ENCODE assay signal across 29 mouse cellular contexts in genomic region chr17:13378341-13378740, GRCm38 (mm10). TPM values are rescaled to one million over a fixed set of nuclear protein-coding genes. Genes with fewer than 3 reads are reported as not detected.
"Had no signal": no experiment of that assay in that cellular context is flagged by ENCODE, and none has a peak within 500 bp of the region (broad histone marks: within the 10 kb centered on the region; RNA-seq: fewer than 3 reads in every experiment).

No protein-coding gene starts in this region.

RNA-seq across cellular contexts. Expression of gene Tcp10c, which starts 24.0 kb away (rescaled TPM):
- polyA plus RNA-seq: limb, embryonic 10.5 days; limb, embryonic 12.5 days; limb, embryonic 13.5 days; limb, embryonic 14.5 days; limb, embryonic 15.5 days; liver, adult 2 months; liver, embryonic 11.5 days; liver, embryonic 12.5 days; liver, embryonic 13.5 days; liver, embryonic 14.5 days; liver, embryonic 15.5 days; liver, embryonic 16.5 days; liver, postnatal 0 days; lung, adult 2 months; lung, embryonic 14.5 days; lung, embryonic 15.5 days; lung, embryonic 16.5 days; lung, postnatal 0 days; macrophage; midbrain, embryonic 10.5 days; midbrain, embryonic 12.5 days; midbrain, embryonic 13.5 days; midbrain, embryonic 14.5 days; midbrain, embryonic 15.5 days; midbrain, embryonic 16.5 days; midbrain, postnatal 0 days; myocyte; neural tube, embryonic 11.5 days; neural tube, embryonic 12.5 days had no signal
